Mouse (Mus musculus) ES-E14 (cell line): ENCODE data around the gene Rgp1. TPM values are rescaled to one million over a fixed set of nuclear protein-coding genes. Genes with fewer than 3 reads are reported as not detected.
"Not testable (repeated sequence)": the region's sequence is repeated elsewhere in the genome, so short reads cannot be mapped to it uniquely, and the experiment has no call there.

Experiments used
- DNase-seq: peaks from one replicate; pipeline ENCODE4 v3.0.0-alpha.2; 2013; ENCODE audit warnings: low read depth, low spot score
- H3K27ac ChIP-seq: 2 replicates; pipeline ENCODE4 v1.5.1; 2012; ENCODE audit warnings: low read depth, mild to moderate bottlenecking, low read length, moderate library complexity, mixed read lengths; ENCODE audit not compliant: poor library complexity, insufficient read depth, severe bottlenecking
- H3K36me3 ChIP-seq: 2 replicates; pipeline ENCODE4 v1.6.1; 2012; ENCODE audit warnings: mild to moderate bottlenecking, low read length, moderate library complexity, mixed read lengths; ENCODE audit not compliant: control insufficient read depth, poor library complexity, insufficient read depth, severe bottlenecking
- H3K4me1 ChIP-seq, 2 experiments: fragments of 150-350 bp in 1 of 2; sonication (generic) in 1 of 2; 2 replicates each; pipeline ENCODE4 v1.6.1; 2012; ENCODE audit warnings: low read length in 2 of 2, mild to moderate bottlenecking in 1 of 2, mixed read lengths in 1 of 2; ENCODE audit not compliant: control insufficient read depth in 2 of 2, insufficient read depth in 2 of 2, poor library complexity in 1 of 2
- H3K4me3 ChIP-seq, 2 experiments: fragments of 150-350 bp in 1 of 2; sonication (generic) in 1 of 2; 2 replicates each; pipeline ENCODE4 v1.5.1; 2012; ENCODE audit warnings: low read length in 2 of 2, low read depth in 1 of 2, mild to moderate bottlenecking in 1 of 2, mixed read lengths in 1 of 2; ENCODE audit not compliant: insufficient read depth in 1 of 2, poor library complexity in 1 of 2, severe bottlenecking in 1 of 2
- H3K9ac ChIP-seq: 2 replicates; pipeline ENCODE4 v1.6.1; 2012; ENCODE audit warnings: low read depth, mild to moderate bottlenecking, low read length, mixed read lengths; ENCODE audit not compliant: poor library complexity, insufficient read depth, severe bottlenecking
- H3K9me3 ChIP-seq: fragments of 150-350 bp; sonication (generic); 2 replicates; pipeline ENCODE4 v1.6.1; 2012; ENCODE audit warnings: low read depth, mild to moderate bottlenecking, low read length; ENCODE audit not compliant: control insufficient read depth, insufficient read depth
- CHD2 ChIP-seq: IDR thresholded peaks from 2 replicates; pipeline ENCODE4 v1.6.1; 2014; ENCODE audit warnings: mild to moderate bottlenecking, low read depth, low read length, inconsistent platforms
- HCFC1 ChIP-seq: IDR thresholded peaks from 2 replicates; pipeline ENCODE4 v1.6.1; 2012; ENCODE audit warnings: low read length, inconsistent platforms, borderline replicate concordance; ENCODE audit not compliant: insufficient read depth
- MAFK ChIP-seq: IDR thresholded peaks from 2 replicates; pipeline ENCODE4 v1.6.1; 2014; ENCODE audit warnings: mild to moderate bottlenecking, low read depth, low read length, inconsistent platforms; ENCODE audit not compliant: insufficient read depth
- ZC3H11A ChIP-seq: IDR thresholded peaks from 2 replicates; pipeline ENCODE4 v1.6.1; 2012; ENCODE audit warnings: low read depth, mild to moderate bottlenecking, inconsistent platforms, low read length, borderline replicate concordance
- ZNF384 ChIP-seq: IDR thresholded peaks from 2 replicates; pipeline ENCODE4 v1.6.1; 2012; ENCODE audit warnings: low read depth, low read length, inconsistent platforms
- in situ Hi-C, 2 experiments: fragments of 600-800 bp; cut with MboI; formaldehyde crosslinking; loops; one replicate each; pipeline ENCODE4 v1.15.1; 2025; ENCODE audit warnings: low sequenced_read_pairs in 2 of 2, inconsistent platforms in 1 of 2; ENCODE audit not compliant: unreplicated experiment in 2 of 2
- total RNA-seq: library from RNA; depleted of rRNA; stranded (reverse); fragments of 300-350 nt; gene quantifications from 2 replicates; pipeline ENCODE4 v1.2.3, GENCODE M21; 2012

The Rgp1 gene
- total RNA-seq, 1 experiment, result 27.1 TPM

GRCm38 (mm10) chr4:43591961-43592360, 13.4 kb downstream of the Rgp1 start:
- Histone ChIP-seq H3K27ac (no peak overlapping the region), H3K36me3 (no peaks in the 10 kb centered on the region), H3K9me3 (no peaks in the 10 kb centered on the region), H3K4me1 (peaks cover 0 to 2% of the 10 kb centered on the region in 2 experiments; a peak in 1 of 4 replicates), H3K9ac (no peak overlapping the region), H3K4me3 (no peak overlapping the region)
- in situ Hi-C loops, result no loop called here
- DNase-seq, result no peak
- TF ChIP-seq HCFC1, result no peak
- no peak for TF ChIP-seq CHD2
- no peak for TF ChIP-seq ZNF384
- no peak for TF ChIP-seq MAFK
- no peak for TF ChIP-seq ZC3H11A

- Histone ChIP-seq H3K9ac (no peak overlapping the region), H3K27ac (no peak overlapping the region), H3K4me3 (no peak overlapping the region), H3K9me3 (no peaks in the 10 kb centered on the region), H3K4me1 (no peaks in the 10 kb centered on the region; a peak in 1 of 4 replicates), H3K36me3 (no peaks in the 10 kb centered on the region)
- in situ Hi-C loops, result no loop called here
- TF ChIP-seq MAFK (no peak), ZC3H11A (no peak), HCFC1 (no peak), CHD2 (no peak), ZNF384 (no peak)
- no peak for DNase-seq
These were observed 14.9 kb downstream of the Rgp1 start for GRCm38 (mm10) chr4:43593453-43593852.

- H3K9ac ChIP-seq, in situ Hi-C loops, H3K36me3 ChIP-seq, H3K4me3 ChIP-seq, H3K4me1 ChIP-seq, H3K27ac ChIP-seq, DNase-seq, H3K9me3 ChIP-seq: not testable (repeated sequence)
These were observed 18.1 kb downstream of the Rgp1 start for GRCm38 (mm10) chr4:43596597-43596996.

GRCm38 (mm10) chr4:43598200-43598599, 19.7 kb downstream of the Rgp1 start:
- Histone ChIP-seq H3K9ac (no peak overlapping the region), H3K27ac (no peak overlapping the region), H3K4me3 (no peak overlapping the region), H3K4me1 (no peaks in the 10 kb centered on the region; a peak in 1 of 4 replicates), H3K36me3 (no peaks in the 10 kb centered on the region), H3K9me3 (no peaks in the 10 kb centered on the region)
- no peak for DNase-seq
- TF ChIP-seq ZC3H11A, result no peak
- TF ChIP-seq MAFK, result peak; percentile 96
- in situ Hi-C loops, result no loop called here

GRCm38 (mm10) chr4:43598650-43599380, 20.3 kb downstream of the Rgp1 start:
- no peak for TF ChIP-seq ZC3H11A
- no peak for TF ChIP-seq CHD2
- no peak for TF ChIP-seq ZNF384
- no peak for TF ChIP-seq MAFK
- no peak for TF ChIP-seq HCFC1

More at GRCm38 (mm10) chr4:43598650-43599380, 20.3 kb downstream of the Rgp1 start:
- Histone ChIP-seq H3K4me3 (no peak overlapping the region), H3K9me3 (no peaks in the 10 kb centered on the region), H3K27ac (no peak overlapping the region), H3K9ac (no peak overlapping the region), H3K4me1 (no peaks in the 10 kb centered on the region; a peak in 1 of 4 replicates), H3K36me3 (no peaks in the 10 kb centered on the region)
- in situ Hi-C loops, result no loop called here
- DNase-seq, result no peak
